Mouse (Mus musculus): ENCODE data around the gene Inpp5b. TPM values are rescaled to one million over a fixed set of nuclear protein-coding genes. Genes with fewer than 3 reads are reported as not detected.

Inpp5b gene
- polyA plus RNA-seq (2015; fragmentation: Nextera tagmentation; extraction: Ambion mirVana): 20.6 and 24.9 TPM in 2 replicates

DNA sequence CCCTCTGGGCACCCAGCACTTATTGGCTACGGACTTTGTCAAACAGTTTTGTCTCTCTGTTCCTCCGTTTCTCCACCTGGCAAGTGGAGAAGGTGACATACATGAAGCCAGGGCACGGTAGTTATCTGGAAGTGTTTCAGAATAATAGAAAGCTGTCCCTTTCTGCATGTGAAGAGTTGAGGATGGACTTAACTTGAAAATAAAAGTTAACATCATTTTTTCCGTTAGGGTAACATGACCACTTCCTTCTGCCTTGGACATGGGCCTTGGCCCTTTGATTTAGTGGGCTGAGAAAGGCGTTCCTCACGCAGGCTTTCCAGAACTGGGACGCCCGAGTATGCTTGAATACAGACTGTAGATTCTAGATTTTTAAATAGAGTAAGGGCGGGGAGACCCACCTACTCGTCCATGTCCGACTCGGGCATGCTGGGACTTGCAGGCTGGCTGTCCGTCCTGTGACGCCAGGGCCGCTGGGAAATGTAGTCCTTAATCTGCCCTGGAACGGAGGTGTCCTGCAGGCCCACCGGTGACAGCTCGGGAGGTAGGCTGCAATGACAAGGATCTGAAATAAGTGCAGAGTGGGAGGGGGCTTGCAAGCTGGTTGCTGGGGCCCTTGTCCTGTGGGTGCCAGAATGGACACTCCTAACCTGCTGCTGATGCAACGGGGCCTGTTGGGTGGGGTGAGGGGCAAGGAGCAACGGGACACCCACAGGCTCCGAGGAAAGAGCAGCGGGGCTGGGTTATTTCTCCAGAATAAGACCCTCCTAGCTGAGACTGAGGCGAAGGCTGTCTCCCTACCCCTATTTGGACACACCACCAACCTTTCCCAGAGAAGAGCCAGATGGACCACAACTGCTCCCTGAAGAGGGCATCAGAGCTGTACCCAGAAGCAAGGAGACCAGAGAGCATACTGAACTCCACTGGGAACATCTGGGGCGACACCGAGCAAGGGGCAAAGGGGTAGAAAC is at the start of gene Inpp5b:
Gene Inpp5b, plus strand, starts transcription at position 475 of the 968 bp plus-strand sequence.
- H3K36me3 ChIP-seq: peaks cover 9% of the 10 kb centered on the region
- WGBS: 16% methylated on average over 25 of the region's 25 CpGs
- H3K9me3 ChIP-seq (replicated peaks): no peaks in the 10 kb centered on the region
- H3K4me3 ChIP-seq (replicated peaks): peak within 1 kb of the TSS; percentile 62
- peak within 1 kb of the TSS; percentile 52 for H3K27ac ChIP-seq (replicated peaks)
- no peaks in the 10 kb centered on the region for H3K27me3 ChIP-seq (replicated peaks)
- peak within 1 kb of the TSS; percentile 64 for H3K9ac ChIP-seq (replicated peaks)
- ATAC-seq (ENCODE audit: low FRiP score): peak; percentile 86
- peak within 1 kb of the TSS; percentile 78 for H3K4me2 ChIP-seq
- H3K4me1 ChIP-seq: peaks cover 28% of the 10 kb centered on the region

DNA sequence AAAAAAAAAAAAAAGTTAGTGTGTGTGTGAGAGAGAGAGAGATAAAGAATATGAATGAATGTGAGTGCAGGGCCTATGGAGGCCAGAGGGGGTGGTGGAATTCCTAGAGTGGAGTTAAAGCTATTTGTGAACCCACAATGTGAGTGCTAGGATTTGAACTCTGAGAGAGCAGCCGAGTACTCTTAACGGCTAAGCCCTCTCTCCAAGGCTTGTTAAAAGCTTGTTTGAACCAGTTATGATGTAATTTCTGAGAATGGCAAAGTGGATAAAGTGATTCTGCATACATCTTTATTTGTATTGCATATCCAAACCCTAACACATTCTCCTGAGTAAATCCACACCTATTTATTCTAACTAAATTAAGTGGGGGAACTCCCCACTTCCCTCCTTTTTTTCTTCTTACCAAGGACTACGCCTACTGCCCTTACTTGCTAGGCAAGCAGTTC is 49.2 kb upstream of the Inpp5b start:
- WGBS: 75% methylated on average over 3 of the region's 3 CpGs
- Histone ChIP-seq H3K9ac (replicated peaks) (peak overlapping the region; percentile 93), H3K27me3 (replicated peaks) (peaks cover 20% of the 10 kb centered on the region), H3K27ac (replicated peaks) (no peak overlapping the region), H3K4me3 (replicated peaks) (peak overlapping the region; percentile 86), H3K4me2 (peak overlapping the region; percentile 79), H3K36me3 (peaks cover 5% of the 10 kb centered on the region), H3K9me3 (replicated peaks) (no peaks in the 10 kb centered on the region), H3K4me1 (peaks cover 28% of the 10 kb centered on the region)
- no peak for ATAC-seq (ENCODE audit: low FRiP score)

DNA sequence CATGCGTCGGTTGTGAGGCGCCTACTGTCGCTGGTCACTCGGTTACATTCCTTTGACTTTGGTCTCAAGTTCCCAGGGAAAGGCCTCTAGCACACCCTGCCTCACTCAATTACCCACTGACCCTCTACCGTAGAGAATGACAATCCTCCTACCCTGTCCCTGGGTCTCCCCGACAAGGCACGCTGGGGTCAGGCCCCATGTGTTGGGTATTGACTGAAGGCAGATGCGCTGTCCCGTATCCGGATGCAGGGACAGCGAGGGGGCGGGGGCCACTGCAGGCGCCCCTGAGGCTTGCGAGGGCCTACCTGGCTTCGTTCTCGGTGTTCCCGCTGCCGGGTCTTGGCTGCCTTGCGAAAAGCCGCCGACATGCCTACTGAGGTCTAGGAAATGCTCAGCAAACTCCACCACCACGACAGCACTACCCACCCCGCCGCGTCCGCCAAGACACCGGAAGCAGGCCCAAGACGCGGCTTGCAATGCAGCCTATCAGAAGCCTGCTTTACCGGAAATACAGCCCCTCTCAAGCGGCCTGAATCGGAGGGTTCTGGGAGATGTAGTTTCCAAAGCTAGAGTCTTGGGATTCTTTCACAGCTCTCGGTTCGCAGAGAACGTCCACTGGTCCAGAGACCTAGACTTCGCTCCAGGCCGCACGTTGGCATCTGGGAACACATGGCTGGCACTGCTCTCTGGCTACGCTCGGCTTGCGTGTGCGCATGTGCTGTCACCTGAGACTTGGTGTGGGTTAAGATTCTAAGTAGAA is 48.3 kb upstream of the Inpp5b start, which contains the start of gene Utp11:
Gene Utp11, minus strand, starts transcription at position 466 of the 760 bp plus-strand sequence.
- Histone ChIP-seq H3K4me2 (peak within 1 kb of the TSS; percentile 79), H3K4me1 (peaks cover 28% of the 10 kb centered on the region), H3K4me3 (replicated peaks) (peak within 1 kb of the TSS; percentile 86), H3K9me3 (replicated peaks) (no peaks in the 10 kb centered on the region), H3K27me3 (replicated peaks) (peaks cover 20% of the 10 kb centered on the region), H3K27ac (replicated peaks) (peak within 1 kb of the TSS; percentile 79), H3K9ac (replicated peaks) (peak within 1 kb of the TSS; percentile 93), H3K36me3 (no peaks in the 10 kb centered on the region; the same call in none of the 2 replicates)
- WGBS: under 1% methylated on average over 43 of the region's 43 CpGs
- peak; percentile 96 for ATAC-seq (ENCODE audit: low FRiP score)

DNA sequence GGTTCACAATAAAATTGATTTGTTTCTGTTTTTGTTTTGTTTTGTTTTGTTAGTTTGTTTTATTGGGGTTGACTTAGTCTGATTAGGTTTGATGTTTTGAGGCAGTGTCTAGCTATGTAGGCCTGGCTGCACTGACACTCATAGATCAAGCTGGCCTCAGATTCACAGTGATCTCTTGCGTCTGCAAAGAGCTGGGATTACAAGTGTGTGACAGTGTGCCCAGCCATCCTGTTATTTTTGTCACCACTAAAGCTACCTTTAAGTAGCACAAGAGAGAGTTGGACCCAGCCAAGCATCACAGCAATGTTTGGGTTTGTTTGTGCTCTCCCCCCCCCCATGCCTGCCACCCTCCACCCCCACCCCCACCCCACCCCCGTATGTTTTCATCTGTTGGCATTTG is 47.1 kb upstream of the Inpp5b start:
- ATAC-seq (ENCODE audit: low FRiP score): no peak
- Histone ChIP-seq H3K4me2 (no peak overlapping the region), H3K36me3 (no peaks in the 10 kb centered on the region), H3K4me3 (replicated peaks) (no peak overlapping the region), H3K4me1 (peaks cover 28% of the 10 kb centered on the region), H3K9me3 (replicated peaks) (no peaks in the 10 kb centered on the region), H3K27me3 (replicated peaks) (peaks cover 27% of the 10 kb centered on the region), H3K9ac (replicated peaks) (no peak overlapping the region), H3K27ac (replicated peaks) (no peak overlapping the region)
- WGBS: 93% methylated on average over 2 of the region's 2 CpGs

GRCm38 (mm10) chr4:124695786-124696516 is 45.7 kb upstream of the Inpp5b start:
- 12% methylated on average over 18 of the region's 18 CpGs for WGBS
- no peaks in the 10 kb centered on the region for H3K9me3 ChIP-seq (replicated peaks)
- no peak overlapping the region for H3K9ac ChIP-seq (replicated peaks)
- no peak overlapping the region for H3K4me3 ChIP-seq (replicated peaks)
- no peak overlapping the region for H3K27ac ChIP-seq (replicated peaks)
- ATAC-seq (ENCODE audit: low FRiP score): no peak
- H3K4me1 ChIP-seq: peaks cover 36% of the 10 kb centered on the region
- peaks cover 39% of the 10 kb centered on the region for H3K27me3 ChIP-seq (replicated peaks)
- H3K36me3 ChIP-seq: no peaks in the 10 kb centered on the region
- no peak overlapping the region for H3K4me2 ChIP-seq

DNA sequence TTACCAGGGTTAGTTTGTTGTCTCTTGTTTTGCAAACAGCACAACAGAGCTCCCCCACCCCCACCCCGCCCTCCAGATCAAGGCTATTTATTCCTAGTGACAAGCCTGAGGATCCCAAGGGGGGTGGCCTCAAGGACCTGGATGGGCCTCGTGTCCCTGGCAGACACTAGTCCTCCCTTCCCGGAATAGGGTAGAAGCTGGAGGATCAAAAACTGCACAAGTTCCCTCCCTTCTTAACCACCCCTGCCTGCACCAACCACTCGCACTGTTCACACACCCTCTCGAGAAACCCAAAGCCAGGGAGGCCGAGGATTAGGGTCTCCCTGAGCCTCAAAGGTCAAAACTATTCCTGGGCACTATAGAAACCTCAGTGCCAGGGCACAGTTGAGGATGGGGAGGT is 41.9 kb upstream of the Inpp5b start:
- H3K9ac ChIP-seq (replicated peaks): peak overlapping the region; percentile 67; the same call in 1 of the 2 replicates
- H3K27me3 ChIP-seq (replicated peaks): peaks cover 48% of the 10 kb centered on the region

GRCm38 (mm10) chr4:124700248-124700971 is 41.2 kb upstream of the Inpp5b start, which contains the start of gene Fhl3:
Gene Fhl3, plus strand, starts transcription at chr4:124700701.
- H3K4me3 ChIP-seq (replicated peaks): peak within 1 kb of the TSS; percentile 60
- H3K9me3 ChIP-seq (replicated peaks): no peaks in the 10 kb centered on the region
- H3K27ac ChIP-seq (replicated peaks): peak within 1 kb of the TSS; percentile 67
- WGBS: under 1% methylated on average over 55 of the region's 59 CpGs
- ATAC-seq (ENCODE audit: low FRiP score): peak; percentile 30; the same call in 1 of the 2 replicates
- H3K36me3 ChIP-seq: no peaks in the 10 kb centered on the region
- H3K4me1 ChIP-seq: peaks cover 35% of the 10 kb centered on the region
- peak within 1 kb of the TSS; percentile 67 for H3K9ac ChIP-seq (replicated peaks)
- peak within 1 kb of the TSS; percentile 99 for H3K4me2 ChIP-seq
- H3K27me3 ChIP-seq (replicated peaks): peaks cover 42% of the 10 kb centered on the region

More for the DNA sequence above, 41.9 kb upstream of the Inpp5b start:
- Histone ChIP-seq H3K4me1 (peaks cover 30% of the 10 kb centered on the region), H3K9me3 (replicated peaks) (no peaks in the 10 kb centered on the region), H3K4me2 (peak overlapping the region; percentile 99), H3K27ac (replicated peaks) (0 out of 2 replicates have a peak overlapping the region, but pooled peaks have one; percentile 67), H3K4me3 (replicated peaks) (peak overlapping the region; percentile 60; the same call in 1 of the 2 replicates), H3K36me3 (no peaks in the 10 kb centered on the region)
- 11% methylated on average over 6 of the region's 6 CpGs for WGBS
- no peak for ATAC-seq (ENCODE audit: low FRiP score)

DNA sequence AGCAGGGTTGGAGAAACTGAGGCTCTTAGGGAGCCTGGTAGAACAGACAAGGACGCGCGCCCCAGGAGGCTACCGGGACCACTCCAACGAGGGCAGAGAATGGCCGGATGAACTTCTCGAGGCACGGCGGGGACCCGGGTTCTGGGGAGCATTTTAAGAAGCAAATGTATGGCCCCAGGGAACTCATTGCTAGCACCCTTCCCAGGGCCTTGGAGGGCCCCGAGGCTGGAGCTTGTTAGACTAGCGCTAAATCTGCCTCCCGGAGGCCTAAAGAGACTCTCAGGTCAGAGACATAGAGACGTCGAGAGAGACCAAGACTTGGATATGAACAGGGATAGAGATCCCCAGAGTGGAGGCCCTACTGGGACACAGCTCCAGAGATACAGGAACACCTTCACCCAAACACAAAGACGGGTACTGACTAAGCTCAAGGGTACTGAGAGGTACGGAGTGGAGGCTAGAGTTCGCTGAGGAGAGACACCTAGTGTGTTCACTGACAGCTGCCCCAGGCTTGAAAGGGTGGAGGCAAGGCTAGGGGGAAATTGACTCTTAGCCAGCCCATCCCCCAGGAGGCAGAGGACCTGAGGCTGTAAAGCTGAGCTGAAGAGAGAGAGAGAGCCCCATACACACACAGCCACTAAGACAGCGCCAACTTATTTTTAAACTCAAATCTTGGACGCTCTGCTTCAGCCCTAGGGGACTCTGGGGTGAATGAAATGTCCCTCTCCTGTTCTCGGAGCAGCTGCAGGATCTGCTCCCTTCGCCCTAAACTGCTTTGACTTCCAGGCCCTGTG is 40.4 kb upstream of the Inpp5b start:
- peak overlapping the region; percentile 67 for H3K27ac ChIP-seq (replicated peaks)
- WGBS: 3% methylated on average over 22 of the region's 22 CpGs

GRCm38 (mm10) chr4:124701916-124702315 is 39.7 kb upstream of the Inpp5b start:
- H3K4me2 ChIP-seq: peak overlapping the region; percentile 99
- 10% methylated on average over 4 of the region's 5 CpGs for WGBS
- peaks cover 30% of the 10 kb centered on the region for H3K27me3 ChIP-seq (replicated peaks)
- peak; percentile 10; the same call in 1 of the 2 replicates for ATAC-seq (ENCODE audit: low FRiP score)
- H3K36me3 ChIP-seq: no peaks in the 10 kb centered on the region
- H3K9ac ChIP-seq (replicated peaks): no peak overlapping the region
- peak overlapping the region; percentile 67; the same call in 1 of the 2 replicates for H3K27ac ChIP-seq (replicated peaks)
- H3K4me3 ChIP-seq (replicated peaks): peak overlapping the region; percentile 60
- H3K9me3 ChIP-seq (replicated peaks): no peaks in the 10 kb centered on the region
- peaks cover 35% of the 10 kb centered on the region for H3K4me1 ChIP-seq

More for the DNA sequence above, 40.4 kb upstream of the Inpp5b start:
- H3K9me3 ChIP-seq (replicated peaks): no peaks in the 10 kb centered on the region
- H3K4me2 ChIP-seq: peak overlapping the region; percentile 99
- ATAC-seq (ENCODE audit: low FRiP score): peak; percentile 16; the same call in 1 of the 2 replicates
- H3K36me3 ChIP-seq: no peaks in the 10 kb centered on the region
- peaks cover 35% of the 10 kb centered on the region for H3K4me1 ChIP-seq
- peaks cover 34% of the 10 kb centered on the region for H3K27me3 ChIP-seq (replicated peaks)
- H3K9ac ChIP-seq (replicated peaks): peak overlapping the region; percentile 67
- H3K4me3 ChIP-seq (replicated peaks): peak overlapping the region; percentile 60

Data from neural tube, embryonic 15.5 days (tissue).